Mouse (Mus musculus): ENCODE measurements around the gene Gnpnat1.

GRCm38 (mm10) chr14:45388345-45389181 is 16.1 kb downstream of the Gnpnat1 start:
- TF ChIP-seq CTCF (IDR thresholded peaks at IDR 0.05; ENCODE audit: low read depth), result no peak
- no peak for TF ChIP-seq EP300 (IDR thresholded peaks at IDR 0.05; ENCODE audit: low read depth)

All from liver, postnatal 0 days (tissue).